Comparison of ENCODE assay signal across 29 mouse cellular contexts in the genomic region with DNA sequence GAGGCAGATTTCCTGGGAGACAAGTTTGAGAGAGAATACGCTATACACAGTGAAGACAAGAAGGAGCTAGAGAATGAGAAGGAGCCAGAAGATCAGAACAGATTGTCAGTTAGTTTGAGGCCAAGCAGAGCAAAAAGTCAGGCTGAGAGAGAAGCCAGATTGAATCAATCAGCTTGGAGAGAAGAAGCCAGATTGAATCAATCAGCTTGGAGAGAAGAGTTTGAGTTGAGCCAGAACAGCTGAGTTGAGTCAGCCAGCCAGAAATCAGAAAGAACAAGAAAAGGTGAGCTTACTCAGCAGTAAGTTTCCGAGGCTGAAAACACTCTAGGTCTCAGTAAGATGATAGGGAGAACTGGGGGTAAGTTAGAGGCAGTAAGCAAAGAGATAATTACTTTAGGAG. TPM values are rescaled to one million over a fixed set of nuclear protein-coding genes. Genes with fewer than 3 reads are reported as not detected.
DNase-seq lines count a peak whose midpoint lies in the region; ATAC-seq and TF ChIP-seq lines count a peak whose summit lies in the region.
"Had no signal": no experiment of that assay in that cellular context is flagged by ENCODE, and none has a peak within 500 bp of the region (broad histone marks: within the 10 kb centered on the region; RNA-seq: fewer than 3 reads in every experiment).

No protein-coding gene starts in this region.

- no peak for TF ChIP-seq EP300 in CH12.LX (IDR thresholded peaks at IDR 0.05; ENCODE audit: low read length)

- peak overlapping the region; percentile 31; the same call in 1 of the 2 replicates for H3K27ac ChIP-seq in kidney, adult 2 months (ENCODE audit: insufficient read depth, low read depth, low read length)
- H3K27ac ChIP-seq in CH12.LX (ENCODE audit: insufficient read depth, low read depth): no peak overlapping the region
- H3K27ac ChIP-seq in limb, embryonic 15.5 days: peak overlapping the region; percentile 9; the same call in 1 of the 2 replicates
- H3K27ac ChIP-seq in intestine, postnatal 0 days (ENCODE audit: low read depth, low read length): no peak overlapping the region
- H3K27ac ChIP-seq: hindbrain, embryonic 14.5 days; lung, embryonic 15.5 days; midbrain, embryonic 10.5 days; midbrain, embryonic 15.5 days; neural tube, embryonic 15.5 days; stomach, embryonic 15.5 days had no signal

- ATAC-seq in limb, embryonic 15.5 days (ENCODE audit: insufficient number of reproducible peaks, low FRiP score, low TSS enrichment, low read depth): no peak
- no peak for ATAC-seq in intestine, postnatal 0 days
- ATAC-seq: forebrain, embryonic 14.5 days; midbrain, embryonic 15.5 days had no signal

- whole genome bisulfite sequencing in kidney, adult 2 months: 68% methylated on average over 2 of the region's 2 CpGs
- WGBS in limb, embryonic 15.5 days: 65% methylated on average over 2 of the region's 2 CpGs
- WGBS in intestine, postnatal 0 days: 71% methylated on average over 2 of the region's 2 CpGs

- H3K79me2 ChIP-seq in CH12.LX (replicated peaks; ENCODE audit: control insufficient read depth, extremely low read depth, insufficient read depth, poor library complexity, severe bottlenecking): peaks cover 8% of the 10 kb centered on the region; the same call in 1 of the 2 replicates

- no peaks in the 10 kb centered on the region for H3K27me3 ChIP-seq in kidney, adult 2 months (replicated peaks; ENCODE audit: control insufficient read depth, insufficient read depth, low read length)
- H3K27me3 ChIP-seq in CH12.LX (replicated peaks): no peaks in the 10 kb centered on the region
- H3K27me3 ChIP-seq in limb, embryonic 15.5 days: no peaks in the 10 kb centered on the region
- no peaks in the 10 kb centered on the region for H3K27me3 ChIP-seq in intestine, postnatal 0 days (replicated peaks; ENCODE audit: control insufficient read depth, insufficient read depth, low read length)
- H3K27me3 ChIP-seq: lung, embryonic 15.5 days; midbrain, embryonic 15.5 days; neural tube, embryonic 15.5 days; stomach, embryonic 15.5 days had no signal

- H3K36me3 ChIP-seq in kidney, adult 2 months (ENCODE audit: control insufficient read depth, insufficient read depth, low read length): no peaks in the 10 kb centered on the region; the same call in 1 of the 2 replicates
- peaks cover 7 to 63% of the 10 kb centered on the region in 2 experiments for H3K36me3 ChIP-seq in CH12.LX (replicated peaks in 1 of 2; ENCODE audit: control insufficient read depth in 1 of 2, insufficient read depth in 1 of 2, low read length in 1 of 2)
- H3K36me3 ChIP-seq in limb, embryonic 15.5 days: peaks cover 14% of the 10 kb centered on the region
- peaks cover 16% of the 10 kb centered on the region for H3K36me3 ChIP-seq in intestine, postnatal 0 days (ENCODE audit: control insufficient read depth, insufficient read depth)

- H3K4me2 ChIP-seq in CH12.LX (ENCODE audit: insufficient read depth, low read depth, poor library complexity, severe bottlenecking): no peak overlapping the region
- no peak overlapping the region for H3K4me2 ChIP-seq in limb, embryonic 15.5 days
- no peak overlapping the region for H3K4me2 ChIP-seq in intestine, postnatal 0 days (replicated peaks; ENCODE audit: low read depth)
- H3K4me2 ChIP-seq: heart, embryonic 11.5 days; hindbrain, embryonic 14.5 days; liver, embryonic 11.5 days; lung, embryonic 15.5 days; midbrain, embryonic 15.5 days; neural tube, embryonic 15.5 days; stomach, embryonic 15.5 days had no signal

- DNase-seq in kidney, adult 2 months: no peak
- no peak for DNase-seq in kidney, adult 18-20 months
- DNase-seq in CH12.LX (ENCODE audit: extremely low read depth): no peak
- peak; percentile 60 for DNase-seq in NIH3T3 (ENCODE audit: low read depth)
- DNase-seq in c-Kit-positive CD71-positive TER-119-positive erythroid progenitor cells, embryonic 14.5 days (ENCODE audit: low spot score): no peak
- DNase-seq: adrenal gland, adult 2 months; B cell, adult 2 months; cerebellum, adult 18-20 months; cerebellum, postnatal 10 days; gastrocnemius, postnatal 36 days; heart, adult 18-20 months; kidney, adult 11 months; kidney, postnatal 36 days; retina, postnatal 1 day; right cerebral cortex, postnatal 25 days; thymus, adult 18-20 months; thymus, postnatal 25 days had no signal

- no peaks in the 10 kb centered on the region for H3K9me3 ChIP-seq in CH12.LX (replicated peaks; ENCODE audit: low read length)
- no peaks in the 10 kb centered on the region for H3K9me3 ChIP-seq in limb, embryonic 15.5 days
- H3K9me3 ChIP-seq in intestine, postnatal 0 days (ENCODE audit: control insufficient read depth): no peaks in the 10 kb centered on the region
- H3K9me3 ChIP-seq: G1E; lung, embryonic 15.5 days; midbrain, embryonic 10.5 days; midbrain, embryonic 15.5 days; neural tube, embryonic 15.5 days; stomach, embryonic 15.5 days had no signal

- in situ Hi-C loops in CH12.LX (cut with MboI; ENCODE audit: low pct_ligation_motif_present, low pct_unique_long_range_greater_than_20kb, low sequenced_read_pairs): no loop called here

- TF ChIP-seq POLR2A in kidney, adult 2 months (IDR thresholded peaks at IDR 0.05; ENCODE audit: low read depth, low read length): no peak
- TF ChIP-seq POLR2A in CH12.LX (IDR thresholded peaks at IDR 0.05; ENCODE audit: low read depth, low read length): no peak

- no peak for TF ChIP-seq CTCF in kidney, adult 2 months (conservative IDR thresholded peaks at IDR 0.05; ENCODE audit: insufficient read depth, insufficient read length, low read depth, low read length)
- TF ChIP-seq CTCF in CH12.LX (conservative IDR thresholded peaks at IDR 0.05 in 1 of 2, IDR thresholded peaks at IDR 0.05 in 1 of 2; ENCODE audit: low read depth in 2 of 2, low read length in 2 of 2): no peak
- no peak for TF ChIP-seq CTCF in intestine, postnatal 0 days (IDR thresholded peaks at IDR 0.05; ENCODE audit: low read depth)

- dilution Hi-C loops in CH12.LX (cut with MboI; ENCODE audit: extremely low pct_ligation_motif_present, extremely low pct_unique_long_range_greater_than_20kb, low sequenced_read_pairs): no loop called here

- H3K4me1 ChIP-seq in kidney, adult 2 months (ENCODE audit: control insufficient read depth, insufficient read depth, low read length): no peaks in the 10 kb centered on the region; the same call in 1 of the 2 replicates
- H3K4me1 ChIP-seq in CH12.LX (ENCODE audit: control insufficient read depth in 1 of 2, insufficient read depth in 2 of 2): no peaks in the 10 kb centered on the region
- H3K4me1 ChIP-seq in limb, embryonic 15.5 days: no peaks in the 10 kb centered on the region
- H3K4me1 ChIP-seq in intestine, postnatal 0 days (replicated peaks; ENCODE audit: control insufficient read depth, insufficient read depth, low read length): no peaks in the 10 kb centered on the region
- H3K4me1 ChIP-seq: lung, embryonic 15.5 days; midbrain, embryonic 10.5 days; midbrain, embryonic 15.5 days; neural tube, embryonic 15.5 days; stomach, embryonic 15.5 days had no signal

- no peak for TF ChIP-seq RAD21 in CH12.LX (IDR thresholded peaks at IDR 0.05; ENCODE audit: low read depth, low read length)

- H3K9ac ChIP-seq in CH12.LX (ENCODE audit: insufficient read depth, low read depth): no peak overlapping the region
- H3K9ac ChIP-seq in limb, embryonic 15.5 days: no peak overlapping the region
- no peak overlapping the region for H3K9ac ChIP-seq in intestine, postnatal 0 days (ENCODE audit: low read depth, low read length)
- H3K9ac ChIP-seq: hindbrain, embryonic 14.5 days; lung, embryonic 15.5 days; midbrain, embryonic 15.5 days; neural tube, embryonic 15.5 days; stomach, embryonic 15.5 days had no signal

- H3K4me3 ChIP-seq in kidney, adult 2 months (ENCODE audit: insufficient read depth, low read depth, low read length): no peak overlapping the region
- no peak overlapping the region for H3K4me3 ChIP-seq in CH12.LX (replicated peaks in 1 of 3; ENCODE audit: low read depth in 2 of 3, low read length in 2 of 3, poor library complexity in 1 of 3)
- H3K4me3 ChIP-seq in limb, embryonic 15.5 days: no peak overlapping the region
- no peak overlapping the region for H3K4me3 ChIP-seq in intestine, postnatal 0 days (ENCODE audit: low read depth, low read length)
- H3K4me3 ChIP-seq: lung, embryonic 15.5 days; midbrain, embryonic 10.5 days; midbrain, embryonic 15.5 days; neural tube, embryonic 15.5 days; stomach, embryonic 15.5 days had no signal

TF ChIP-seq in CH12.LX, 34 proteins besides CTCF, POLR2A, EP300 and RAD21:
- TF ChIP-seq ZC3H11A (IDR thresholded peaks at IDR 0.05; ENCODE audit: low read depth, low read length) (no peak), MAFK (IDR thresholded peaks at IDR 0.05; ENCODE audit: insufficient replicate concordance, low read length) (0 out of 2 replicates have a peak, but pooled peaks have one; percentile 12)

RNA-seq across cellular contexts. Expression of a gene that starts 37.8 kb away (rescaled TPM):
- polyA plus RNA-seq in kidney, adult 2 months (2012; rRNA removed): 23.1 and 35.1 TPM in 2 replicates
- 56.7 and 58.8 TPM in 2 replicates for total RNA-seq in CH12.LX (2012; rRNA removed)
- 51.4 and 54.9 TPM in 2 replicates for total RNA-seq in CH12.LX (2014; rRNA removed)
- 293 and 310 TPM in 2 replicates for polyA plus RNA-seq in CH12.LX (2012; ENCODE audit: insufficient read length, low read depth)
- 169 and 171 TPM in 2 replicates for polyA plus RNA-seq in limb, embryonic 15.5 days (2015; fragmentation: Nextera tagmentation; extraction: Ambion mirVana)
- 102 and 111 TPM in 2 replicates for polyA plus RNA-seq in intestine, postnatal 0 days (2015; fragmentation: Nextera tagmentation; extraction: Ambion mirVana)

RNA-seq across cellular contexts. Expression of a gene that starts 37.9 kb away (rescaled TPM):
- polyA plus RNA-seq in kidney, adult 2 months (2012; rRNA removed): 111 and 114 TPM in 2 replicates
- total RNA-seq in CH12.LX (2012; rRNA removed): 9.7 and 11.4 TPM in 2 replicates
- total RNA-seq in CH12.LX (2014; rRNA removed): 46.4 and 50.2 TPM in 2 replicates
- 19.3 and 19.7 TPM in 2 replicates for polyA plus RNA-seq in CH12.LX (2012; ENCODE audit: insufficient read length, low read depth)
- polyA plus RNA-seq in limb, embryonic 15.5 days (2015; fragmentation: Nextera tagmentation; extraction: Ambion mirVana): 150 and 154 TPM in 2 replicates
- polyA plus RNA-seq in intestine, postnatal 0 days (2015; fragmentation: Nextera tagmentation; extraction: Ambion mirVana): 250 and 257 TPM in 2 replicates

Comparison
In these comparisons a context has a peak if more than half of its experiments do, and no peak if none do; other contexts are left out.
1. H3K27ac ChIP-seq: peak in kidney, adult 2 months (single experiment) and limb, embryonic 15.5 days (single experiment); none in CH12.LX (single experiment) and intestine, postnatal 0 days (single experiment).